Mouse (Mus musculus): Measurements from ENCODE around the gene Gucy1b1. TPM values are rescaled to one million over a fixed set of nuclear protein-coding genes. Genes with fewer than 3 reads are reported as not detected.

Gucy1b1 gene
- polyA plus RNA-seq, 2 experiments = 7.4 to 10.1 TPM

GRCm38 (mm10) chr3:81983120-81983895 is 91.2 kb downstream of the Gucy1b1 start:
- no peak overlapping the region for H3K4me3 ChIP-seq (replicated peaks; ENCODE audit: low read length)
- H3K9ac ChIP-seq (ENCODE audit: low read depth, low read length, severe bottlenecking) = no peak overlapping the region
- no peaks in the 10 kb centered on the region for H3K27me3 ChIP-seq (ENCODE audit: control insufficient read depth, insufficient read depth, low read length)
- no peak for TF ChIP-seq POLR2A (IDR thresholded peaks at IDR 0.05; ENCODE audit: borderline replicate concordance, extremely low read depth, insufficient read depth, insufficient read length)
- H3K4me2 ChIP-seq (replicated peaks; ENCODE audit: low read depth, low read length, severe bottlenecking) = no peak overlapping the region
- DNase-seq (ENCODE audit: low spot score) (no peak), ATAC-seq (ENCODE audit: low FRiP score, low read depth) (no peak)
- H3K9me3 ChIP-seq (ENCODE audit: control insufficient read depth, low read length) = no peaks in the 10 kb centered on the region
- H3K36me3 ChIP-seq (ENCODE audit: control insufficient read depth, insufficient read depth, low read length) = no peaks in the 10 kb centered on the region
- 80% methylated on average over 8 of the region's 8 CpGs for WGBS
- no peaks in the 10 kb centered on the region for H3K4me1 ChIP-seq (ENCODE audit: control insufficient read depth, insufficient read depth, low read length)
- no peak overlapping the region for H3K27ac ChIP-seq (replicated peaks; ENCODE audit: low read depth, low read length)

Small RNAs within 50 kb of the gene (microRNA-seq; reads per million reads assigned to microRNA genes)
- gene Mir7010 = not detected

Other genes starting within 250 kb of the Gucy1b1 start
- 6.8 and 7.1 TPM in 2 replicates for gene Ctso, start 142.1 kb downstream of the Gucy1b1 start, polyA plus RNA-seq (2012; rRNA removed)
- 11.4 and 14.2 TPM in 2 replicates for gene Ctso, start 142.1 kb downstream of the Gucy1b1 start, polyA plus RNA-seq (2014; fragmentation: Nextera tagmentation; extraction: Ambion mirVana)
- gene Tdo2, start 98.5 kb downstream of the Gucy1b1 start, polyA plus RNA-seq (2012; rRNA removed) = 0.03 TPM in 1 of 2 replicates, not detected in the other
- 0.07 TPM in 1 of 2 replicates, not detected in the other for gene Tdo2, start 98.5 kb downstream of the Gucy1b1 start, polyA plus RNA-seq (2014; fragmentation: Nextera tagmentation; extraction: Ambion mirVana)
- gene Asic5, start 92.4 kb downstream of the Gucy1b1 start, polyA plus RNA-seq (2012; rRNA removed) = not detected in 2 replicates
- gene Asic5, start 92.4 kb downstream of the Gucy1b1 start, polyA plus RNA-seq (2014; fragmentation: Nextera tagmentation; extraction: Ambion mirVana) = not detected in 2 replicates
- 6.7 and 6.9 TPM in 2 replicates for gene Gucy1a1, start 71.1 kb upstream of the Gucy1b1 start, polyA plus RNA-seq (2012; rRNA removed)
- gene Gucy1a1, start 71.1 kb upstream of the Gucy1b1 start, polyA plus RNA-seq (2014; fragmentation: Nextera tagmentation; extraction: Ambion mirVana) = 12.3 and 15.8 TPM in 2 replicates